In the genomic region with DNA sequence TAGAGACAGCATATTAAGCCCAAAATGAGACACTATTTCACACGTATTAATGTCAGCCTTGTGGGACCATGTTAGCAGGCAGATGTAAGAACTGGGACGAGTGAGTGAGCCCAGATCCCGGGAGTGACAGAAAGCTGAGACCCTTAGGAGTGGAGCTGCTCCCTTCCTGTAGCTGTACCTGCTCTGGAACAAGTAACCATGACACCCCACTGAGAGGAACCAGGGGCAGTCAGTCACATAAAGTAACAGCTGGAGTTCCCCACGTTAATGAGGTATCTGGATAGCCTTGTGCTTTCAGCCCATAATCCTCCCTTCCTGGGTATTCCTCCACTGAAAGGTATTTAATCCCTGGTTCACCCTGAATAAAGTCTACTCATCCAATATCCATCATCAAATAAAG, we compare ENCODE assay signal across 20 mouse cellular contexts. TPM values are rescaled to one million over a fixed set of nuclear protein-coding genes. Genes with fewer than 3 reads are reported as not detected.
"Had no signal": no experiment of that assay in that cellular context is flagged by ENCODE, and none has a peak within 500 bp of the region (broad histone marks: within the 10 kb centered on the region; RNA-seq: fewer than 3 reads in every experiment).

No protein-coding gene starts in this region.

- H3K4me1 ChIP-seq: liver, embryonic 15.5 days; midbrain, embryonic 13.5 days; midbrain, embryonic 15.5 days; neural tube, embryonic 12.5 days had no signal

- H3K27ac ChIP-seq: liver, embryonic 15.5 days; lung, embryonic 15.5 days; macrophage; midbrain, embryonic 13.5 days; midbrain, embryonic 15.5 days; neural tube, embryonic 12.5 days had no signal

- H3K4me3 ChIP-seq: liver, embryonic 15.5 days; lung, embryonic 15.5 days; megakaryocyte, embryonic 14.5 days; midbrain, embryonic 13.5 days; midbrain, embryonic 15.5 days; neural tube, embryonic 12.5 days had no signal

- DNase-seq: liver, postnatal 0 days; lung, adult 2 months; lung, postnatal 14 days; lung, postnatal 36 days; right cerebral cortex, postnatal 14 days; thymus, adult 18-20 months; thymus, postnatal 14 days; thymus, postnatal 36 days had no signal

- ATAC-seq: liver, postnatal 0 days; lung, postnatal 0 days; midbrain, embryonic 13.5 days; midbrain, embryonic 15.5 days had no signal

- H3K27me3 ChIP-seq: liver, embryonic 15.5 days; lung, embryonic 15.5 days; midbrain, embryonic 13.5 days; midbrain, embryonic 15.5 days; neural tube, embryonic 12.5 days had no signal

- H3K4me2 ChIP-seq: liver, embryonic 15.5 days; lung, embryonic 15.5 days; midbrain, embryonic 11.5 days; midbrain, embryonic 13.5 days; midbrain, embryonic 15.5 days; neural tube, embryonic 12.5 days had no signal

- H3K9me3 ChIP-seq: liver, embryonic 15.5 days; lung, embryonic 15.5 days; midbrain, embryonic 13.5 days; midbrain, embryonic 15.5 days had no signal

- H3K36me3 ChIP-seq: liver, embryonic 15.5 days; lung, embryonic 15.5 days; midbrain, embryonic 13.5 days; midbrain, embryonic 15.5 days; neural tube, embryonic 12.5 days had no signal

- H3K9ac ChIP-seq: liver, embryonic 15.5 days; liver, postnatal 0 days; lung, embryonic 15.5 days; midbrain, embryonic 13.5 days; midbrain, embryonic 15.5 days; neural tube, embryonic 12.5 days had no signal

RNA-seq across cellular contexts. Expression of a gene that starts 41.1 kb away (rescaled TPM):
- total RNA-seq: megakaryocyte progenitor cell, adult 5-6 weeks; monocyte, adult 5-6 weeks; neutrophil, adult 5-6 weeks had no signal
- polyA plus RNA-seq: macrophage had no signal
